Mouse (Mus musculus) cerebellum, postnatal 14 days (tissue): Measurements from ENCODE around the gene Als2cl.

Experiments
- DNase-seq, 2 experiments: peaks; one replicate each; pipeline ENCODE4 v3.0.0; 2021; ENCODE audit warnings: mixed read lengths in 2 of 2

The Als2cl gene

GRCm38 (mm10) chr9:110879191-110879920, at the start of gene Als2cl:
Gene Als2cl (plus strand): TSS chr9:110879870.
- DNase-seq = peak; percentile 31 to 49

- no peak for DNase-seq
Measured at GRCm38 (mm10) chr9:110833021-110833420, 46.6 kb upstream of the Als2cl start.

- DNase-seq = no peak
Measured at GRCm38 (mm10) chr9:110834411-110834810, 45.3 kb upstream of the Als2cl start, which contains the start of gene Prss45. Gene Prss45 (plus strand): TSS chr9:110834588.

- DNase-seq = no peak
Measured at GRCm38 (mm10) chr9:110834961-110835360, 44.7 kb upstream of the Als2cl start.

GRCm38 (mm10) chr9:110836112-110836511, 43.6 kb upstream of the Als2cl start:
- DNase-seq = no peak

- no peak for DNase-seq
Measured at GRCm38 (mm10) chr9:110840905-110841304, 38.8 kb upstream of the Als2cl start.

GRCm38 (mm10) chr9:110841438-110841837, 38.2 kb upstream of the Als2cl start:
- no peak for DNase-seq

GRCm38 (mm10) chr9:110844206-110844605, 35.5 kb upstream of the Als2cl start, which contains the start of gene Prss46:
Gene Prss46 (plus strand): TSS chr9:110844506.
- DNase-seq = no peak

- no peak for DNase-seq
Measured at GRCm38 (mm10) chr9:110849162-110849561, 30.5 kb upstream of the Als2cl start.

- no peak for DNase-seq
Measured at GRCm38 (mm10) chr9:110855903-110856302, 23.8 kb upstream of the Als2cl start.

- no peak for DNase-seq
Measured at GRCm38 (mm10) chr9:110856920-110857319, 22.8 kb upstream of the Als2cl start.

- no peak for DNase-seq
Measured at GRCm38 (mm10) chr9:110857781-110858472, 21.7 kb upstream of the Als2cl start, which contains the start of gene Prss50. Gene Prss50 (plus strand): TSS chr9:110857967.

- DNase-seq = no peak
Measured at GRCm38 (mm10) chr9:110858523-110858922, 21.1 kb upstream of the Als2cl start.

GRCm38 (mm10) chr9:110858967-110859596, 20.6 kb upstream of the Als2cl start:
- no peak for DNase-seq

GRCm38 (mm10) chr9:110871030-110871429, 8.6 kb upstream of the Als2cl start:
- DNase-seq = peak; percentile 74 to 79

- peak; percentile 37 to 75 for DNase-seq
Measured at GRCm38 (mm10) chr9:110873681-110874659, 5.7 kb upstream of the Als2cl start.

GRCm38 (mm10) chr9:110874660-110875191, 4.9 kb upstream of the Als2cl start:
- no peak for DNase-seq

- no peak for DNase-seq
Measured at GRCm38 (mm10) chr9:110875288-110875695, 4.4 kb upstream of the Als2cl start.

- no peak for DNase-seq
Measured at GRCm38 (mm10) chr9:110877353-110877752, 2.3 kb upstream of the Als2cl start.

- peak; percentile 79 to 90 for DNase-seq
Measured at GRCm38 (mm10) chr9:110877888-110878287, 1.8 kb upstream of the Als2cl start.

- DNase-seq = peak; percentile 43 to 53
Measured at GRCm38 (mm10) chr9:110879998-110880561, 410 bp downstream of the Als2cl start, which contains the start of gene Tmie. Gene Tmie (minus strand): TSS chr9:110880113.
